Mouse (Mus musculus) monocyte, adult 2 months (primary cell): ENCODE data around the gene Tmem165.

Experiments
- DNase-seq, 2 experiments: peaks; one replicate each; pipeline ENCODE4 v3.0.0; 2022; ENCODE audit warnings: low spot score in 2 of 2, low read depth in 1 of 2

The Tmem165 gene

GRCm38 (mm10) chr5:76243929-76244328 lies 60.2 kb downstream of the Tmem165 start:
- DNase-seq: no peak

- DNase-seq: no peak
Observed at GRCm38 (mm10) chr5:76244430-76244829, 60.8 kb downstream of the Tmem165 start.

- no peak for DNase-seq
Observed at GRCm38 (mm10) chr5:76245419-76245818, 61.7 kb downstream of the Tmem165 start.

GRCm38 (mm10) chr5:76246539-76246938 lies 62.9 kb downstream of the Tmem165 start:
- DNase-seq: no peak

GRCm38 (mm10) chr5:76250948-76251347 lies 67.3 kb downstream of the Tmem165 start:
- DNase-seq: no peak
